Mouse (Mus musculus): Measurements from ENCODE around the gene Olfr314. TPM values are rescaled to one million over a fixed set of nuclear protein-coding genes. Genes with fewer than 3 reads are reported as not detected.

Olfr314 gene
- total and polyA plus RNA-seq, 3 experiments, result not detected

DNA sequence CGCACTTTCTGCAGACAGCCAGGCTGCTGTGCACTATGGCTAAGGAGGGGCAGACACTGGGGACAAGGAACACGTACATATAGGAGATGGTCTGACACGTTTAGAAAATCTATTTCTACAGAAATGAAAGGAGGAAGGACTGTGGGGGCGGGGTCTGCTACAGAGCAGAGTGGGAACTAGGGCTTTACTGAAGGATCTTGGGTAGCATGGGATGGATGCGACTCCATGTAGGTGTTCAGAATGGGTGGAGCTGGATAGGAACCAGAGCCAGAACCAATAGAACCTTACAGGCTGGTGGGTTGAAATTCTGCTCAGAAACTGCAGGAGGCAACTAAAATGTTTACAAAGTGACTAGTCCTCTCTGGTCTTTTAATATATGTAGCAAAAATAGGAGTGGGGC is 17.0 kb downstream of the Olfr314 start:
- Histone ChIP-seq H3K4me1 (ENCODE audit: control insufficient read depth in 1 of 2, insufficient read depth in 2 of 2, low read length in 2 of 2) (no peaks in the 10 kb centered on the region), H3K9me3 (replicated peaks; ENCODE audit: insufficient read depth, low read length) (no peaks in the 10 kb centered on the region), H3K4me3 (ENCODE audit: control insufficient read depth in 1 of 2, insufficient read depth in 1 of 2, low read depth in 2 of 2, low read length in 2 of 2) (no peak overlapping the region), H3K27me3 (ENCODE audit: control insufficient read depth in 1 of 2, insufficient read depth in 2 of 2, low read length in 2 of 2) (peaks cover 4 to 6% of the 10 kb centered on the region in 2 experiments), H3K9ac (ENCODE audit: control insufficient read depth, low read depth, low read length, poor library complexity, severe bottlenecking) (no peak overlapping the region), H3K36me3 (ENCODE audit: control insufficient read depth in 1 of 2, insufficient read depth in 2 of 2, low read length in 2 of 2) (no peaks in the 10 kb centered on the region), H3K27ac (ENCODE audit: control insufficient read depth, low read depth, low read length) (no peak overlapping the region), H3K79me2 (ENCODE audit: control insufficient read depth, insufficient read depth, low read length, poor library complexity) (no peaks in the 10 kb centered on the region)
- no peak for DNase-seq (ENCODE audit: low read depth, low spot score)
- TF ChIP-seq TBP (IDR thresholded peaks at IDR 0.05; ENCODE audit: low read depth, low read length) (no peak), MAX (IDR thresholded peaks at IDR 0.05; ENCODE audit: low read length) (no peak), NRF1 (IDR thresholded peaks at IDR 0.05; ENCODE audit: insufficient read depth, low read depth, low read length, poor library complexity, severe bottlenecking) (no peak), ZNF384 (IDR thresholded peaks at IDR 0.05; ENCODE audit: low read depth, low read length) (no peak), SMC3 (IDR thresholded peaks at IDR 0.05; ENCODE audit: low read depth, low read length) (no peak), ZMIZ1 (IDR thresholded peaks at IDR 0.05; ENCODE audit: low read depth, low read length) (no peak)

DNA sequence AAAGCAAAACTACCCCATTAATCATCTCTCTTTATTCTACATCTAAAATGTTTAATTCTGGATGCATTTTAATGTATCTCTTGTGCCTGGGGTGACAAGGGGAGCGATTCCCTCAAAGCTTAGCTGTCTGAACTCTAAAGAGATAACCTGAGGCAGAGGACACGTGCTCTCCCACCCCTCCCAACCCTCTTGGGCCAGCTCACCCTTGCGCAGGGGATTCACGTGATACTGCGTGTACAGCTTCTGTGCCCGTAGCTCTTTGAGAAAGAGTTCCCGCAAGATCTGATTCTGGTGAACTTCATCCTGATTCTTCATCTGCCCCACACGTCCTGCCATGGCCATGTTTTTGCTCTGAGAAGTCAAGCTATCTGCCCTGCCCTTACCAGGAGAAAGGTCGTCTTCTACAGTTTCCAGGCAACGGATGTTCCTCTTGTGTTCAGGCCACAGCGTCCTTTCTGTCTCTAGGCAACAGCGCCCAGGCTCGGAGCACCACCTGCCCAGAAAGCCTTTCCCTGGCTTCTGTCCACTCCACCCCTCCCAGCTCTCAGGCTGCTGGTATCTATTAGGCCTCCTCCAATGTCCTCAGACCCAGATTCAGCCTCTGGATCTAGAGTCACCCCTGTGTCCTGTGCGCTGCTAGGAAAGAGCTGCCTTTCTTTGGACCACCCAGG is 18.9 kb downstream of the Olfr314 start, which contains the start of gene Fam183b:
TSS of gene Fam183b (minus strand) at position 403 of the 671 bp plus-strand sequence.
- Histone ChIP-seq H3K27me3 (ENCODE audit: control insufficient read depth in 1 of 2, insufficient read depth in 2 of 2, low read length in 2 of 2) (peaks cover 4 to 6% of the 10 kb centered on the region in 2 experiments), H3K4me3 (ENCODE audit: control insufficient read depth in 1 of 2, insufficient read depth in 1 of 2, low read depth in 2 of 2, low read length in 2 of 2) (no peak within 1 kb of the TSS), H3K36me3 (ENCODE audit: control insufficient read depth in 1 of 2, insufficient read depth in 2 of 2, low read length in 2 of 2) (no peaks in the 10 kb centered on the region), H3K27ac (ENCODE audit: control insufficient read depth, low read depth, low read length) (no peak within 1 kb of the TSS), H3K79me2 (ENCODE audit: control insufficient read depth, insufficient read depth, low read length, poor library complexity) (no peaks in the 10 kb centered on the region), H3K9me3 (replicated peaks; ENCODE audit: insufficient read depth, low read length) (no peaks in the 10 kb centered on the region), H3K4me1 (ENCODE audit: control insufficient read depth in 1 of 2, insufficient read depth in 2 of 2, low read length in 2 of 2) (no peaks in the 10 kb centered on the region), H3K9ac (ENCODE audit: control insufficient read depth, low read depth, low read length, poor library complexity, severe bottlenecking) (no peak within 1 kb of the TSS)
- DNase-seq (ENCODE audit: low read depth, low spot score), result no peak
- TF ChIP-seq NRF1 (IDR thresholded peaks at IDR 0.05; ENCODE audit: insufficient read depth, low read depth, low read length, poor library complexity, severe bottlenecking) (no peak), POLR2AphosphoS5 (IDR thresholded peaks at IDR 0.05; ENCODE audit: borderline replicate concordance, low read depth, low read length) (no peak), UBTF (IDR thresholded peaks at IDR 0.05; ENCODE audit: borderline replicate concordance, insufficient read depth, low read depth, low read length) (no peak), CTCF (IDR thresholded peaks at IDR 0.05 in 2 of 3, conservative IDR thresholded peaks at IDR 0.05 in 1 of 3; ENCODE audit: control insufficient read depth in 1 of 3, insufficient read depth in 1 of 3, low read depth in 2 of 3, low read length in 3 of 3, poor library complexity in 1 of 3, severe bottlenecking in 1 of 3) (no peak)

DNA sequence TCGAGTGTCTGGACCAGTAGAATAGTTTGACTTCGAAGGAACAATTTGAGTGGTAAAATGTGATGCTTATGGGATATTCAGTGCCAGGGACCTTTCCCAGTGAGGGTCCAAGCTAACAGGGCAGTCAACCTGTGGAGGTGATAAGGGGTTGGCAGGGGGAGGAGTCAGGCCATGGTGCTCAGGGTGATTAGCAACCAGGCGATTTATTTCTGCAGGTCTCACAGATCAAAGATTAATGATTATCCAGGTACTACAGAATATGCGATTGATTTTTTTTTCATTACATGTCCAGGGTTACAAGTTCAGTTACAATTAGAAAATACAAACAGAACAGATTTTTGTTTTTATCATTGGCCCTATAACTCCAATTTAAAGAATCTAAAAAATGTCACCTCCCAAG is 21.1 kb downstream of the Olfr314 start:
- H3K9me3 ChIP-seq (replicated peaks; ENCODE audit: insufficient read depth, low read length), result no peaks in the 10 kb centered on the region
- H3K27ac ChIP-seq (ENCODE audit: control insufficient read depth, low read depth, low read length), result no peak overlapping the region
- H3K27me3 ChIP-seq (ENCODE audit: control insufficient read depth in 1 of 2, insufficient read depth in 2 of 2, low read length in 2 of 2), result peaks cover 1 to 9% of the 10 kb centered on the region in 2 experiments; a peak in 3 of 4 replicates
- no peak for TF ChIP-seq UBTF (IDR thresholded peaks at IDR 0.05; ENCODE audit: borderline replicate concordance, insufficient read depth, low read depth, low read length)
- no peak for TF ChIP-seq ZNF384 (IDR thresholded peaks at IDR 0.05; ENCODE audit: low read depth, low read length)
- no peak for TF ChIP-seq POLR2AphosphoS5 (IDR thresholded peaks at IDR 0.05; ENCODE audit: borderline replicate concordance, low read depth, low read length)
- TF ChIP-seq GATA1 (IDR thresholded peaks at IDR 0.05; ENCODE audit: low read depth, low read length), result no peak
- no peak for TF ChIP-seq CHD2 (IDR thresholded peaks at IDR 0.05; ENCODE audit: low read length)
- TF ChIP-seq MYB (IDR thresholded peaks at IDR 0.05; ENCODE audit: low read depth, low read length), result no peak
- TF ChIP-seq CTCF (IDR thresholded peaks at IDR 0.05 in 2 of 3, conservative IDR thresholded peaks at IDR 0.05 in 1 of 3; ENCODE audit: control insufficient read depth in 1 of 3, insufficient read depth in 1 of 3, low read depth in 2 of 3, low read length in 3 of 3, poor library complexity in 1 of 3, severe bottlenecking in 1 of 3), result no peak
- no peaks in the 10 kb centered on the region for H3K79me2 ChIP-seq (ENCODE audit: control insufficient read depth, insufficient read depth, low read length, poor library complexity)
- H3K9ac ChIP-seq (ENCODE audit: control insufficient read depth, low read depth, low read length, poor library complexity, severe bottlenecking), result no peak overlapping the region
- no peaks in the 10 kb centered on the region for H3K4me1 ChIP-seq (ENCODE audit: control insufficient read depth in 1 of 2, insufficient read depth in 2 of 2, low read length in 2 of 2)
- no peak for DNase-seq (ENCODE audit: low read depth, low spot score)
- no peak overlapping the region for H3K4me3 ChIP-seq (ENCODE audit: control insufficient read depth in 1 of 2, insufficient read depth in 1 of 2, low read depth in 2 of 2, low read length in 2 of 2)
- H3K36me3 ChIP-seq (ENCODE audit: control insufficient read depth in 1 of 2, insufficient read depth in 2 of 2, low read length in 2 of 2), result no peaks in the 10 kb centered on the region

Data from MEL (cell line).